Mouse (Mus musculus) limb, embryonic 15.5 days (tissue): Measurements from ENCODE around the gene Gm49661. TPM values are rescaled to one million over a fixed set of nuclear protein-coding genes. Genes with fewer than 3 reads are reported as not detected.

Experiments used
- ATAC-seq: fragments of 200-750 bp; cut with Nextera tagmentation; 2 replicates; pipeline ENCODE4 v1.8.0; 2017; ENCODE audit warnings: low read depth, moderate TSS enrichment; ENCODE audit not compliant: insufficient number of reproducible peaks, low FRiP score, low TSS enrichment
- H3K27ac ChIP-seq: fragments of 300-500 bp; sonication (generic); 2 replicates; pipeline ENCODE4 v1.5.1; 2015; ENCODE audit warnings: moderate library complexity, mild to moderate bottlenecking, inconsistent platforms
- H3K27me3 ChIP-seq: fragments of 300-500 bp; sonication (generic); 2 replicates; pipeline ENCODE4 v1.6.1; 2015; ENCODE audit warnings: inconsistent platforms
- H3K36me3 ChIP-seq: fragments of 300-500 bp; sonication (generic); 2 replicates; pipeline ENCODE4 v1.6.1; 2015; ENCODE audit warnings: inconsistent platforms
- H3K4me1 ChIP-seq: fragments of 300-500 bp; sonication (generic); 2 replicates; pipeline ENCODE4 v1.6.1; 2015; ENCODE audit warnings: inconsistent platforms
- H3K4me2 ChIP-seq: fragments of 300-500 bp; sonication (generic); 2 replicates; pipeline ENCODE4 v1.6.1; 2015; ENCODE audit warnings: mild to moderate bottlenecking, inconsistent platforms
- H3K4me3 ChIP-seq: fragments of 300-500 bp; sonication (generic); 2 replicates; pipeline ENCODE4 v1.5.1; 2015; ENCODE audit warnings: mild to moderate bottlenecking, inconsistent platforms
- H3K9ac ChIP-seq: fragments of 300-500 bp; sonication (generic); 2 replicates; pipeline ENCODE4 v1.6.1; 2015; ENCODE audit warnings: inconsistent platforms
- H3K9me3 ChIP-seq: fragments of 300-500 bp; sonication (generic); 2 replicates; pipeline ENCODE4 v1.6.1; 2016; ENCODE audit warnings: inconsistent platforms
- WGBS: fragments of 180-500 bp; shearing (Covaris S2); methylation state at CpG from one replicate; pipeline ENCODE4 v1.1.7; 2015; 5-methylcytosine and 5-hydroxymethylcytosine counted together
- polyA plus RNA-seq: library from polyadenylated mRNA; unstranded; fragments of >200 nt; fragmentation: Nextera tagmentation; extraction: Ambion mirVana; gene quantifications from 2 replicates; pipeline ENCODE4 v1.2.1, GENCODE M21; 2015

Gm49661 gene
- polyA plus RNA-seq, 1 experiment from 2014 or later = not detected

DNA sequence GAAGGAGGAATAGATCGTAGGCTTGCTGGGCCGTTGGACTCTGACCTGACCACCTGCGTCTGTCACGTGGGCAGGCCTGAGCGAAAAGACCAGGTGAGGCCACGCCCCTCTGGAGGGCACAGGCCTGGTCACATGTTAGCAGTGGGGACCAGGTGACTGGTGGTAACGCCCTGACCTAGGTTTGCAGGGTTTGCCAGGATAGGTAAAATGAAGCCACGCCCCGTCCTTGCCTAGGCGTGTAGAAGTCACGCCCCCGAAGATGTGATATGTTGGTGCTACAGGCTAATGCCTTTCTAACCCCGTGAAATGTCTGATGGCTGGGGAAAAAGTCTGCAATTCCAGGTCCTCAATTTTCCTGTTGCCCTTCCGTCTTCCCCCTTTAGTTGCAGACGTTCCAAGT, 21.6 kb upstream of the Gm49661 start:
- peaks cover 17% of the 10 kb centered on the region for H3K27me3 ChIP-seq
- H3K27ac ChIP-seq = peak overlapping the region; percentile 84
- H3K4me2 ChIP-seq = peak overlapping the region; percentile 91
- peak overlapping the region; percentile 58 for H3K9ac ChIP-seq
- 3% methylated on average over 15 of the region's 15 CpGs for WGBS
- H3K9me3 ChIP-seq = no peaks in the 10 kb centered on the region
- H3K4me1 ChIP-seq = peaks cover 25% of the 10 kb centered on the region
- ATAC-seq = peak; percentile 22; the same call in 1 of the 2 replicates
- peak overlapping the region; percentile 61 for H3K4me3 ChIP-seq
- H3K36me3 ChIP-seq = peaks cover 4% of the 10 kb centered on the region; the same call in 1 of the 2 replicates

DNA sequence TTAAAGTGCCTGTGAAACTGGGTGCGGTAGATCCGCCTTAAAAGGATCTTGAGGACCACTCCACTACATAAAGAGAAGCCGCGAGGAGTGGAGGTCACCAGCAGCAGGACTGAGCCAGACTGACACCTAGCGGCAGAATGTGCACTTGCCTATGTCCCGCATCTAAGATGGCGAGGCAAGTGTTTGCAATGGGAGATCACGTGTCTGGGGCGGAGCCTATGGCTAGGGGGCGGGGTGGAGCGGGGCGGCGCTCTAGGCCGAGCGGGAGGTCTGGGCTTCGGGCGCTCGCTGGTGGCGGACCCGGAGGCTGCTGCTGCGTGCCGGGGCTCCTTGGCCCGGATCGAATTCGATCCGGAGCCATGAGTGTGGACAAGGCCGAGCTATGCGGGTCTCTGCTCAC, 21.1 kb upstream of the Gm49661 start, which contains the start of gene Hook2:
Gene Hook2 (plus strand): TSS at position 255 of the 400 bp plus-strand sequence.
- 0% methylated on average over 28 of the region's 28 CpGs for WGBS
- peaks cover 4% of the 10 kb centered on the region; the same call in 1 of the 2 replicates for H3K36me3 ChIP-seq
- peak within 1 kb of the TSS; percentile 91 for H3K4me2 ChIP-seq
- peaks cover 15% of the 10 kb centered on the region for H3K27me3 ChIP-seq
- H3K27ac ChIP-seq = peak within 1 kb of the TSS; percentile 84
- no peaks in the 10 kb centered on the region for H3K9me3 ChIP-seq
- peaks cover 26% of the 10 kb centered on the region for H3K4me1 ChIP-seq
- H3K9ac ChIP-seq = peak within 1 kb of the TSS; percentile 58
- peak within 1 kb of the TSS; percentile 61 for H3K4me3 ChIP-seq
- peak; percentile 87 for ATAC-seq

DNA sequence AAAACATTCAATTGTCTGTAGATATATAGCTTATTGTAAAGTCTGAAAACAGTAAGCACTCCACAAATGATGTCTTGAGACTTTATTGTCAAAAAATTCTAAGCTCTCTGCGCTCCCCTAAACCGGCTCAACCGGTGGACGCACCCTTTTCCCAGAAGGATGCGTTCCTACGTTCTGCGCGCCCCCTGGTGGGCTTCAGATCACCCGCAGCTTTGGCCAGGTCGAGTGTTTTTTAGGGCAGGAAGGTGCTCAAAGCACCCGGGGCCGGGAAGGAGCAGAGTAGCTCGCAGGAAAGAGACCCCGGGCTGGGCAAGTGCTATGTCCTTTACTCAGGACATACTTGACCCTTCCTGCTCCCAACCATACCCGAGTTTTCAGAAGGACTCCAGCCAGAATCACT, 20.6 kb upstream of the Gm49661 start:
- H3K36me3 ChIP-seq = peaks cover 2% of the 10 kb centered on the region; the same call in 1 of the 2 replicates
- peak overlapping the region; percentile 61 for H3K4me3 ChIP-seq
- peak; percentile 57 for ATAC-seq
- 0% methylated on average over 15 of the region's 15 CpGs for WGBS
- H3K9ac ChIP-seq = peak overlapping the region; percentile 52
- no peaks in the 10 kb centered on the region for H3K9me3 ChIP-seq
- peak overlapping the region; percentile 84 for H3K27ac ChIP-seq
- peaks cover 31% of the 10 kb centered on the region for H3K4me1 ChIP-seq
- H3K4me2 ChIP-seq = peak overlapping the region; percentile 91
- peaks cover 10% of the 10 kb centered on the region for H3K27me3 ChIP-seq

DNA sequence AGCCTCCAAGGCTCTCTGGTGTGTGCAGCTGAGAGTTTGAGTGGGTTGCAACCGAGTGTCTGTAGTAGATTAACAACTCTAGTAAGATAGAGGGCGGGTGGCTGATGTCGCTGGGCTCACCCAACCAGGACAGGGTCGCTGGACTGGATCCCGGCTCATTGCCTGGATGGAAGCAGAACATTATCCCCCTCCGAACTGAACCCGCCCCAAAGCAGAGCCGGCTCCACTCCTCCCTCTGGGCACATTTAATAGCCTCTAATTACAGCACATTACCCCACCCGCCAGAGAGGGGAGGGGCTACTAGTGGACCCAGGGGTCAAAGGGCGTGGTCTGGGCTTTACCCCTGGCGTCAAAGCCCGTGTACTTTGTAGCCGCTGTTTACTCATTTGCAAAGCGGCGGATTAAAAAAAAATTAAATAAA, 20.1 kb upstream of the Gm49661 start:
- no peak for ATAC-seq
- Histone ChIP-seq H3K27ac (0 out of 2 replicates have a peak overlapping the region, but pooled peaks have one; percentile 33), H3K4me3 (peak overlapping the region; percentile 7; the same call in 1 of the 2 replicates), H3K9me3 (no peaks in the 10 kb centered on the region), H3K4me2 (peak overlapping the region; percentile 91), H3K27me3 (peaks cover 5% of the 10 kb centered on the region; the same call in 1 of the 2 replicates), H3K36me3 (no peaks in the 10 kb centered on the region), H3K4me1 (peaks cover 36% of the 10 kb centered on the region), H3K9ac (no peak overlapping the region)
- 1% methylated on average over 15 of the region's 15 CpGs for WGBS

DNA sequence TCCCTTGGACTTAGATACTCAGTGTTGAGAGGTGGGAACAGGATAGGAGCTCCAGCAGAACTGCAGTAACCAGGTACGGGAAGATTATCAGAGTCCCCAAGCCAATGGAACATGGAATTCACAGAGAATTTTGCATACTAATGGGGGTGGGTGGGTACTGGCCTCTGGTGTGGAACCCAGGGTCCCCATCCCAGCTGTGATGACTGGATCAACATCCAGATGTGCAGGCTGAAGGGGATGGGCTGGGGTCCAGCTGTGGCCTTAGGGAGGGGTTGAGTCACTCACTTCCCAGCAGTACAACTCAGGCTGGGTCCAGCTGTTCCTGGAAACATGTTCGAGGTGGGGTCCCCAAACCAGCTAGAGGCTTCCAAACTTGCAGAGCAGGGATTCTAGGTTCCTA, 18.7 kb upstream of the Gm49661 start:
- Histone ChIP-seq H3K9me3 (no peaks in the 10 kb centered on the region), H3K4me3 (no peak overlapping the region), H3K27ac (no peak overlapping the region), H3K4me2 (no peak overlapping the region), H3K4me1 (peaks cover 39% of the 10 kb centered on the region), H3K27me3 (0 out of 2 replicates have a peak, but pooled peaks cover 4% of the 10 kb centered on the region), H3K36me3 (no peaks in the 10 kb centered on the region), H3K9ac (no peak overlapping the region)
- no peak for ATAC-seq
- WGBS = 64% methylated on average over 2 of the region's 2 CpGs

DNA sequence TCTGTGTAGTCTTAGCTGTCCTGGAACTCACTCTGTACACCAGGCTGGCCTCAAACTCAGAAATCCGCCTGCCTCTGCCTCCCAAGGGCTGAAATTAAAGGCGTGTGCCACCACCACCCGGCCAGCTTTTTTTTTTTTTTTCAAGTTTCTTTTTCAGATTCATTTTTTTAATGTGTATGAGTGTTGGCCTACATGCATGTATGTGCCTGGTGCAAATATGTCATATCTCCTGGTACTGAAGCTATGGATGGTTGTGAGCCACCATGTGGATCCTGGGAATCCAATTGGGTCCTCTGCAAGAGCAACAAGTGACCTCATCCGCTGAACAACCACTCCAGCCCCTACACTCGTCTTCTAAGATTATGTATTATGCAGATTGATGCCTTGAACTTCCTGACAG, 18.2 kb upstream of the Gm49661 start:
- Histone ChIP-seq H3K9ac (no peak overlapping the region), H3K9me3 (no peaks in the 10 kb centered on the region), H3K4me2 (no peak overlapping the region), H3K27me3 (0 out of 2 replicates have a peak, but pooled peaks cover 4% of the 10 kb centered on the region), H3K4me1 (peaks cover 40% of the 10 kb centered on the region), H3K4me3 (no peak overlapping the region), H3K27ac (no peak overlapping the region), H3K36me3 (no peaks in the 10 kb centered on the region)
- WGBS = 80% methylated on average over 5 of the region's 5 CpGs
- ATAC-seq = no peak

DNA sequence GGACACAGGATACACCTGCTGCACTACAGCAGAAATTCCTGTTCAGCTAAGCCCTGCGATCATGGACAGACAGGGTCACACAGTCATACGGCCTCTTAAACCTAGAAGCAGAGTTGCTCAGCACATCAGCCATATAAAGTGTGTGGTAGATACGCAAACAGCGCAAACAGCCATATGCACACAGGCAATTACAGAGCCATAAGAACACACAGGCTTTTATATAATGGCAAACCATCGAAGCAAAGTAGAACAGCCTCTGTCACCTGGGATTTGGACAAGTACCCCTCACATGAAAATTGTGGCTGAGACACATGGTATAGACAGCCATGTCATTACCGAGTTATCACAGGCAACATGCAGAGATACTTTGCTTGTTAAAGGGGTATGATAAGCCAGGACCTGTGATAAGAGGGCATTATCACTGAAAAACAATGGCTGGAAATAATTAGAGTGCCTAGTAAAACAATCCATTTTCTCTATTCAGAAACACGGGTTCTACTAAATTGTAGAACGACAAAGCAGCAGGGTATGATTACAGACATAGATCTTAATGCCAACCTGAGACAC, 17.2 kb upstream of the Gm49661 start:
- Histone ChIP-seq H3K27me3 (0 out of 2 replicates have a peak, but pooled peaks cover 4% of the 10 kb centered on the region), H3K36me3 (no peaks in the 10 kb centered on the region), H3K27ac (peak overlapping the region; percentile 81; the same call in 1 of the 2 replicates), H3K9ac (no peak overlapping the region), H3K4me1 (peaks cover 47% of the 10 kb centered on the region), H3K9me3 (no peaks in the 10 kb centered on the region), H3K4me2 (peak overlapping the region; percentile 95), H3K4me3 (peak overlapping the region; percentile 51)
- ATAC-seq = no peak
- WGBS = 31% methylated on average over 8 of the region's 8 CpGs

DNA sequence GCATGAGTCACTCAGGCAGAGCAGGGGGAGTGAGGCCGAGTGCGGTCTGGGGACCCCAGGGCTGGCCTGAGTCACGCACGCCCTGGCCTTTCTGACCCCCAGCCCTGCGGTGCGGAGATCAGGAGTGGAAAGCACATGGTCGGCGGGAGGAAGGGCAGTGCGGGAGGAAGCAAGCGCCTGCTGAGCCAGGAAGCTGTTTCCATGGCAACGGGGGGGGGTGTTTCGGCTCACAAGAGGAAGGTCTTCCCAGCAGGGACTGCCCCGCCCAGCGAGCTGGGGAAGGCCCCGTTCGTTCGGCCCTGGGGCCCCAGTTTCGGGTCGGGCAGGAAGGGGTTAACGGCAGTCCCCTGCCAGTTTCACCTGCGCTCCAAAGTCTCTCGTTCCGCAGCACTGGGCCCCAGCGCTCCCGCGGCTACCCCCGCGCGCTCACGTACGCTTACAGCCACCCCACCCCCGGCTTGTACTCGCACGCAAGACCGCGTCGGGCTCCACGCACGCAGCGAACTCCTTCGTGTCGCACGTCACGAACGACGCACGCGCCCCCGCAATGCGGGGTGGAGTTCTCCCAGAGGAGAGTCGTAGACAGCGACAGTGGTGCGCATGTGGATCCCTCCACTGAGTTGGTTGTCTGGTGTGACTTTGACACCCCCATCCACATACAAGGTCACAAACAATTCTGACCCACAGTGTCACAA, 16.6 kb upstream of the Gm49661 start:
- H3K27ac ChIP-seq = peak overlapping the region; percentile 81
- no peaks in the 10 kb centered on the region for H3K9me3 ChIP-seq
- H3K4me2 ChIP-seq = peak overlapping the region; percentile 95
- 1% methylated on average over 53 of the region's 53 CpGs for WGBS
- no peaks in the 10 kb centered on the region for H3K36me3 ChIP-seq
- 0 out of 2 replicates have a peak, but pooled peaks cover 4% of the 10 kb centered on the region for H3K27me3 ChIP-seq
- peak overlapping the region; percentile 39; the same call in 1 of the 2 replicates for H3K9ac ChIP-seq
- no peak for ATAC-seq
- H3K4me3 ChIP-seq = peak overlapping the region; percentile 51
- peaks cover 48% of the 10 kb centered on the region for H3K4me1 ChIP-seq

DNA sequence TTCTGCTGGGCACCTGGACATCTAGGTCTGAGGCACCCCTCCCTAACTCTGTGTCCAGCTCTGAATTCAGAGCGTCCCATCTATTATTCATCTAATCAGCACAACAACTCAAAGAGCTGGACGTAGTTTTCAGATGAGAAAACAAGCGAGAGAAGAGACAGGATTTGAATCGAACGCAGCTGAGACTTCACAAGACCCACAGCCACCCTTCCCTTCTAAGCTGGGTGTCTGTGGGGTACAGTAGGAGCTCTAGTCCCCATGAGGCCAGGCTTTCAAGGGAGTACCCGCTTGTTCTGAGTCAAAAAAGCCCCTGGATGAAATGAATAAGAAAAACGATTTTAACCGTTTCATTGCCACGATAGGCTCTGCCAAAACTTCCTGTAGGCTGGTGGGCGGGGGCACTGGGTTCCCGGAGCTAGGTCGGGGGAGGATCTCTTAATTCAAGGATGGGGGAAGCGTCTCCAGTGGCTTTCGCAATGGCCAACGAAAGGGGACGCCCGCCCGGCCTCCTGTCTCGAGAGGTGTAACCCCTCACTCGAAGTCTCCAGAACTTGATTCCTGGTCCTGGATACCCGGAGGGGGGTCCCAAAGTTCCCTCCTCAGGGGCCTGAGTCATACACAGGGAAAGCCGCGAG, 15.9 kb upstream of the Gm49661 start:
- no peaks in the 10 kb centered on the region for H3K36me3 ChIP-seq
- H3K4me2 ChIP-seq = peak overlapping the region; percentile 95
- no peaks in the 10 kb centered on the region for H3K9me3 ChIP-seq
- ATAC-seq = no peak
- H3K4me3 ChIP-seq = peak overlapping the region; percentile 51
- WGBS = 1% methylated on average over 23 of the region's 23 CpGs
- peaks cover 47% of the 10 kb centered on the region for H3K4me1 ChIP-seq
- peak overlapping the region; percentile 39; the same call in 1 of the 2 replicates for H3K9ac ChIP-seq
- 0 out of 2 replicates have a peak, but pooled peaks cover 4% of the 10 kb centered on the region for H3K27me3 ChIP-seq
- H3K27ac ChIP-seq = peak overlapping the region; percentile 81

DNA sequence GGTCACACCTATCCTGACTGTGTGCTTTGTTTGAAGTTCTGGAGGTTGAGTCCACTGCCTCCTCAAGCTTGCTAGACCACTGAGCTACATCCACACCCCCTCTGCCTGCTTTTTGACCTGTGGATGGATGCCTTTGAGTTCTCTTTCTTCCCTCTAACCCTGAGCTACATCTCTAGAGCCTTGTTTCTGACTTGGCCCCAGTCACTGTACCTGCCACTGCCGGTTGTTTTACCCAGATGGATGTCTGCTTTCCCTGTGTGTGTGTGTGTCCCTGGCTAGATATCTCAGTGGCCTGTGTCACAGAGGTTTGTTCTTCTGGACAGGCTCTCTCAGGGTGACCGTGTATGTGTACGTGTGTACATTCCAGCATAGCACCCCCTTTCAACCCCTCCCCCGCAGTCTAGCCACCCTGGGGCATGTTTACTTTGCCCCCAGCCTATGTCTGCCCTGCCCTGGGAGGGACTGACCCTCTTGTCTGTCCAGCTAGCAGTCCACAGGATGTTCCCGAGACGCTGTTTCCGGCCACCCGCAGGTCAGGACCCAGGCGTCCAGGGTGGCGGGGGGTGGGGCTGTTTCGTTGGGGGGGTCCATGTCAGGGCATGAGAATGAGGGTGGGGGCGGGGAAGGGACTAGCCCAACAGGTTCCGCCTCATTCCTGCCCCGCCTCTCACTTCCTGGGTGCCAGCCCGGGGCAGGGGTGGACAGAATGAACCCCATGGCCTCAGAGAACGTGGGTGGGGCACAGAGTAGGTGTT, 15.2 kb upstream of the Gm49661 start:
- Histone ChIP-seq H3K9ac (0 out of 2 replicates have a peak overlapping the region, but pooled peaks have one; percentile 39), H3K27me3 (0 out of 2 replicates have a peak, but pooled peaks cover 4% of the 10 kb centered on the region), H3K4me1 (peaks cover 51% of the 10 kb centered on the region), H3K9me3 (no peaks in the 10 kb centered on the region), H3K27ac (peak overlapping the region; percentile 81), H3K4me3 (peak overlapping the region; percentile 51; the same call in 1 of the 2 replicates), H3K4me2 (peak overlapping the region; percentile 95), H3K36me3 (no peaks in the 10 kb centered on the region)
- ATAC-seq = no peak
- 9% methylated on average over 16 of the region's 16 CpGs for WGBS

DNA sequence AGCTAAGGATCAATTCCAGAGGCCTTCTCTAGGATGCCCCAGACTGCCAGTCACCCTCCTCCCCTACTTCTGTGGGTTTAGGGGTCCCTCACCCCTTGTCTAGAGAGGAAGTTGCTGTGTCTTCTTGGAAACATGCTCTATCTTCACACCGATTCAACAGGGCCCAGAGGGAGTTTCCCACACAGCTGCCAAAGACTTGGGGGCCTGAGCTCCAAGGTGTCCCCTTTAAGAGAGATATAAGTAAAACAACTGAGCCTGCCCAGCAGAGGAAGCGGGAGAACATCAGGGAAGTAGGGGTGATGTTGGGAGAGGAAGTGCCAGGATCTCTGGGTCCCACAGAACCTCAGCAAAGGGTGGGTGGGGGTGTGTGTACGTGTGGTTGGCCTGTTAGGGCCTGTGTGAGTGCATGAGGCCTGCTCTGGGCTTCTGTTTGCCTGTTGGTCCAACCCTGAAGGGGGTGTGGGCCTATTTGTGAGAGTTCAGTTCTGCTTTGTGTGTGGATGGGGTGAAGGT, 13.3 kb upstream of the Gm49661 start:
- Histone ChIP-seq H3K4me2 (no peak overlapping the region), H3K9ac (no peak overlapping the region), H3K27ac (peak overlapping the region; percentile 44; the same call in 1 of the 2 replicates), H3K36me3 (no peaks in the 10 kb centered on the region), H3K4me1 (peaks cover 66% of the 10 kb centered on the region), H3K4me3 (no peak overlapping the region), H3K9me3 (no peaks in the 10 kb centered on the region), H3K27me3 (peaks cover 11% of the 10 kb centered on the region)
- 45% methylated on average over 3 of the region's 3 CpGs for WGBS
- ATAC-seq = no peak
